Mouse (Mus musculus) megakaryocyte, embryonic 14.5 days (primary cell): ENCODE data around the gene Polr2a. TPM values are rescaled to one million over a fixed set of nuclear protein-coding genes. Genes with fewer than 3 reads are reported as not detected.

Experiments
- H3K27me3 ChIP-seq: replicated peaks from 2 replicates; pipeline ENCODE3; 2012; ENCODE audit warnings: inconsistent platforms
- H3K36me3 ChIP-seq: replicated peaks from 2 replicates; pipeline ENCODE3; 2012; ENCODE audit warnings: low read length, inconsistent platforms, mixed read lengths
- H3K4me1 ChIP-seq: 2 replicates; pipeline ENCODE4 v1.6.1; 2012; ENCODE audit warnings: inconsistent platforms
- H3K4me3 ChIP-seq: replicated peaks from 2 replicates; pipeline ENCODE3; 2012; ENCODE audit warnings: moderate library complexity, mild to moderate bottlenecking, inconsistent platforms
- H3K9me3 ChIP-seq: 2 replicates; pipeline ENCODE4 v1.6.1; 2012; ENCODE audit warnings: inconsistent platforms
- FLI1 ChIP-seq: IDR thresholded peaks from 2 replicates; pipeline ENCODE4 v1.6.1; 2012; ENCODE audit warnings: low read length, inconsistent platforms, mixed read lengths
- GATA1 ChIP-seq: IDR thresholded peaks from 3 replicates; pipeline ENCODE4 v1.6.1; 2012; ENCODE audit warnings: mixed read lengths, low read length, inconsistent platforms, borderline replicate concordance
- polyA plus RNA-seq: library from polyadenylated mRNA; stranded (reverse); fragments of >175 nt; gene quantifications from 2 replicates; pipeline ENCODE4 v1.2.3, GENCODE M21; 2012; ENCODE audit warnings: low replicate concordance; ENCODE audit not compliant: insufficient read depth

Polr2a gene
- polyA plus RNA-seq: 36.5 and 129 TPM in 2 replicates

DNA sequence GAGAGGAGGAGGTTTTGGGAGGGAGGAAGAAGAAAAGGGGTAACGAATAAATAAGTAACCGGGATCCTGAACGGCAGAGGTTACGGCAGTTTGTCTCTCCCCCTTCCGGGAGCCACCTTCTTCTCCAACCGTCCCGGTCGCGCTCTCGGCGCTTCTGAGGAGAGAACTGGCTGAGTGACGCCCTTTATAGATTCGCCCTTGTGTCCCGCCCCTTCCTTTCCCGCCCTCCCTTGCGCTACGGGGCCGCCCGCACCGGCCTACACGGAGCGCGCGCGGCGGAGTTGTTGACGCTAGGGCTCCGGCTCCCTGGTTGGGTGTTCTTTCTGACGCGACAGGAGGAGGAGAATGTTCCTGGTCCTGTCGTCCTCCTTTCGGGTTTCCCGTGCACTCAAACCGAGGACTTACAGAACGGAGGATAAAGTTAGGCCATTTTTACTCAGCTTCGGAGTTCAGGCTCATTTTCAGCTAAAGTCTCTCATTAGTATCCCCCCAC, at the start of gene Polr2a:
Gene Polr2a (minus strand): TSS at position 160 of the 493 bp plus-strand sequence.
- peaks cover 52% of the 10 kb centered on the region for H3K4me1 ChIP-seq
- peak within 1 kb of the TSS; percentile 94 for H3K4me3 ChIP-seq
- H3K27me3 ChIP-seq: no peaks in the 10 kb centered on the region
- no peaks in the 10 kb centered on the region for H3K36me3 ChIP-seq
- no peaks in the 10 kb centered on the region for H3K9me3 ChIP-seq
- peak; percentile 20; the same call in 1 of the 2 replicates for TF ChIP-seq FLI1
- TF ChIP-seq GATA1: no peak

DNA sequence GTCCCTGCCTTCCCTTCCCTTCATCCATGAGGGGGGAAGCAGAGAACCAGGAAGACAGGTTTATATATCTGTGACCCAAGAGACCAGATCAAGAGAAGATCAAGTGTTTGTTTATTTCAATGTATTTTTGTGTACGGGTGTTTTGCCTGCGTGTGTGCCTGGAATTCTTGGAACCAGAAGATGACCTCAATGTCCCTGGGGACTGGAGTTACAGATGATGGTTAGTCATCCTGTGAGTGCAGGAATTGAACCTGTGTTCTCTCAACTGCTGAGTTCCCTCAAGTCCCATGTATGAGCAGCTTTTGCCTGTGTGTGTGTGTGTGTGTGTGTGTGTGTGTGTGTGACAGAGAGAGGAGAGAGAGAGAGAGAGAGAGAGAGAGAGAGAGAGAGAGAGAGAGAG, 49.2 kb upstream of the Polr2a start:
- H3K9me3 ChIP-seq: peaks cover 7% of the 10 kb centered on the region
- H3K36me3 ChIP-seq: no peaks in the 10 kb centered on the region
- H3K4me3 ChIP-seq: no peak overlapping the region
- peaks cover 69% of the 10 kb centered on the region for H3K27me3 ChIP-seq
- peaks cover 21% of the 10 kb centered on the region for H3K4me1 ChIP-seq
- no peak for TF ChIP-seq GATA1
- no peak for TF ChIP-seq FLI1

DNA sequence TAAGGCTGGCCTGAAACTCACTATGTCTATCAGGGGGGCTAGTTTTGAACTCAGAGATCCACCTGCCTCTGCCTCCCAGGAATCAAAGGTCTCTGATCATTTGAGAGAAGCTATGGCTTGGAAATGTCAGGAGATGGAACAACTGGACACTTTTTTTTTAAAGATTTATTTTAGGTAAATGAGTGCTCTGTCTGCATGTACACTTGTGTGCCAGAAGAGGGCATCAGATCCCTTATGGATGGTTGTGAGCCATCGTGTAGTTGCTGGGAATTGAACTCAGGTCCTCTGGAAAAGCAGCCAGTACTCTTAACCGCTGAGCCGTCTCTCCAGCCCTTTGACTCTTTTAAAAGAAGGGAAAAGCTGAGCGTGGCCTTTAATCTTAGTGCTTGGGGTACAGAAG, 47.9 kb upstream of the Polr2a start:
- H3K4me3 ChIP-seq: no peak overlapping the region
- no peaks in the 10 kb centered on the region for H3K36me3 ChIP-seq
- H3K9me3 ChIP-seq: peaks cover 7% of the 10 kb centered on the region
- H3K27me3 ChIP-seq: peaks cover 78% of the 10 kb centered on the region
- H3K4me1 ChIP-seq: peaks cover 34% of the 10 kb centered on the region
- TF ChIP-seq FLI1 (no peak), GATA1 (no peak)

DNA sequence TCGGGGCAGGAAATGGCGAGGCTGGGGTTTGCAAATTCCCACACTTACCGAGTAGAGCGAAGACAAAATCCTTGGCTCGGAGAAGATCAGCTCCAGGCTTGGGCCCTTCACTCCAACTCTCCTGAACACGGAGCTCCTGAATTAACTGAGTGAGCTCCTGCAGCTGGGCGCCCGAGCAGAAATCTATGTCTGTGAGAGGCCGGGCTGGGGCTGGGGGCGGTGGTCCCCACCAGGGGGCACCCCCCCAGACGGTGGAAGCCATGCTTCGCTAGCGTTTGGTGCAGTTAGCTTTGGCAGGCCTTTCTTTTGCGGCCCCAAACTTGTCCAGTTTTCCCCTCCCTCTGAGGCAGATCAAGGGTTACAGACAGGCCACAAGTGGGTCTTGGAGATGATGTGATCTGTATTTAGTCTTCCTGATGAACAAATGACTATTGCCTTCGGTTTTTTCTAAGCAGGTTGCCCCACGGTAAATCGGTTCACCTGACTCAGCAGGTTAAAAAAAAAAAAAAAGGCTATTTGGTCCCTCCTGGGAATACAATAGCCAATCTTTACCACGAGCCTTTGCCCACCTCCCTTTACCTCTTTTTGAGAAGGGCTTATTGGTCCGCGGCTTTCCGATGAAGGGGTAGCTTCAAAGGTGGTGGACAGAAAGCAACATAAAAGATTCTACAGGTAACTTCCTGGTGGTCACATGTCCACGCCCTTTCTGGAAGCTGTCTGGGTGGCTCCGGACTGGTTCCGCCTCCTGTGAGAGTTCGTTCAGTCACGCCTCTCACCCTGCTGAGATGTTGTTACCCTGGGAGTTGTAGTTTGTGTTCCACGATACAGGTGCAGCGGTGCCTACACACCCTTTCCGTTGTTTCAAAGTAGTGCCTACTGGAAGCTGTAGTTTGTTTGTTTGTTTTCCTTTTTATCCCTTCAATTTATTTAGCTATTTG, 46.8 kb upstream of the Polr2a start, which contains the start of gene Tmem102:
Gene Tmem102 (minus strand): TSS at position 653 of the 938 bp plus-strand sequence.
- Histone ChIP-seq H3K36me3 (no peaks in the 10 kb centered on the region), H3K27me3 (peaks cover 78% of the 10 kb centered on the region), H3K9me3 (peaks cover 2% of the 10 kb centered on the region), H3K4me3 (no peak within 1 kb of the TSS), H3K4me1 (peaks cover 45% of the 10 kb centered on the region)
- no peak for TF ChIP-seq GATA1
- no peak for TF ChIP-seq FLI1

DNA sequence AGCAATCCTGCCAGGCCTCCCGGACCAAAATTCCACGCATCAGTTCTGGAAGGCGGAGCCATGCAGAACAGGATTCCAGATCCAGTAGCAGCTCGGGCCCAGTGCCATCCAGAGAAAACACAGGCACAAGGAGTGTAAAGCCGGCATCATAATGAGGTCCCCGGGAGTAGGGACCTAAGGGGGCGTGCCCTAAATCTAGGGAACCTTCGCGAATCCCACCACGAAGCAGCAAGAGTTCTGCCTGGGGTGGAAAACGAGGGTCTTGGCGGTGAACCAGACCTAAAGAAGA, 46.2 kb upstream of the Polr2a start:
- Histone ChIP-seq H3K27me3 (peaks cover 83% of the 10 kb centered on the region), H3K4me3 (no peak overlapping the region), H3K9me3 (peaks cover 2% of the 10 kb centered on the region; the same call in 1 of the 2 replicates), H3K4me1 (peaks cover 51% of the 10 kb centered on the region), H3K36me3 (no peaks in the 10 kb centered on the region)
- TF ChIP-seq GATA1 (no peak), FLI1 (no peak)

DNA sequence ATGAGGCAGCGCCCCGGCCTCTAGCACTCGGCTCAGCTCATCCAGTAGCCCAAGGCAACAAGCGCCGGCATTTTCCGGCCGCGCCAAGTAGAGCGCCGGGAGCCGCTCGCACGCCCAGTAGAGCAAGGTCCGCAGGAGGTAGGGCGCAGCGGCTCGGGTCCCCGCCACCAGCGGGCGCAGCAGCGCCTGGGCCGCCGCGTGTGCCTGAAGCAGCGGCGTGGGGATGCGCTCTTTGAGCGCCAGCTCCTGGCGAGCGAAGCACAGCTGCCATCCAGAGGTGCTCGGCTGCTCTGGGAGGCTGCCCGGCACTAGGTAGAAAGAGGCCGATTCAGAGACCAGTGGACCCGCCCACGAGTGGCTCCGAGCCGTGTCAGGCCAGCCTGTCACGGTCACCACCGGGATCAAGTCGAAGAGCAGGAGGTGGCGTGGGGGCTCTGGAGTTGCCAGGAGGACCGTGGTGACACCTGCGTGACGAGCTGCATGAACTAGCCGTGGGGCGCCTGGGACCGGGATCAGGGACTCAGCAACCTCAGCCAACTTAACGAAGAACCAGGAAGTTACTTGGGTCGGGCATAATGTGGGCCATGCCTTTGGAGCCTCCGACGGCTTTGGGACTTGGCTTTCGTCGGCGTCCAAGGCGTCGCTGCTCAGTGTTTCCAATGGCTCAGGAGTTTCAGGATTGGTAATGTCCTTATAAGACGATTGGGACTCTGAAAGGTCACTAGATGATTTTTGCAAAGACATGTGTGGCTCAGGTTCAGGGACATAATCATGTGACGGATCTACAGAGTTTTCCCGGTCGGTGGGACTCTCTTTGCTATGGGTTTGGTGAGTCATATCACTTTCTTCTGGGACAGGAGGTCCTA, 45.6 kb upstream of the Polr2a start:
- peaks cover 2% of the 10 kb centered on the region; the same call in 1 of the 2 replicates for H3K9me3 ChIP-seq
- TF ChIP-seq GATA1: no peak
- no peak for TF ChIP-seq FLI1
- peaks cover 84% of the 10 kb centered on the region for H3K27me3 ChIP-seq
- no peaks in the 10 kb centered on the region for H3K36me3 ChIP-seq
- peak overlapping the region; percentile 90 for H3K4me3 ChIP-seq
- H3K4me1 ChIP-seq: peaks cover 56% of the 10 kb centered on the region

DNA sequence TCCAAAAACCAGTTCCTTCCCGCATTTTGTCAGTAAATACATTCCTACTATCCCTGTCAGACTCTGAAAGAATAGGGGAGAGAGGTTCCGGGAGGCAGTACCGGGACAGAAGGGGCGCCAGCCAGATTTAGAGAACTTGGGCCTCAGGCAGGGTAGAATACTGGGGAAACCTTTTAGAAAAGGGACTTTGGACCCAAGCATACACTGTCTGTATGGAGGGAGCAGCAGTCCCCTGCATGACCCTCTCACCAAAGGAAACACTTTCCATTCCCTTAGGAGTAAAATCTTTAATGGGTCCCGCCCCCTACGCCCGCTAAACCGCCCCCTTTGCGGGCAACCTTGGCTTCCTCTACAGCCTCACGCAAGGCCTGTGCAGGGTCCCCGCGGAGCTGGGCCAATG, 44.9 kb upstream of the Polr2a start:
- no peaks in the 10 kb centered on the region for H3K36me3 ChIP-seq
- H3K4me3 ChIP-seq: peak overlapping the region; percentile 90
- H3K4me1 ChIP-seq: peaks cover 57% of the 10 kb centered on the region
- H3K27me3 ChIP-seq: peaks cover 87% of the 10 kb centered on the region
- TF ChIP-seq FLI1: no peak
- TF ChIP-seq GATA1: no peak
- peaks cover 2% of the 10 kb centered on the region; the same call in 1 of the 2 replicates for H3K9me3 ChIP-seq

DNA sequence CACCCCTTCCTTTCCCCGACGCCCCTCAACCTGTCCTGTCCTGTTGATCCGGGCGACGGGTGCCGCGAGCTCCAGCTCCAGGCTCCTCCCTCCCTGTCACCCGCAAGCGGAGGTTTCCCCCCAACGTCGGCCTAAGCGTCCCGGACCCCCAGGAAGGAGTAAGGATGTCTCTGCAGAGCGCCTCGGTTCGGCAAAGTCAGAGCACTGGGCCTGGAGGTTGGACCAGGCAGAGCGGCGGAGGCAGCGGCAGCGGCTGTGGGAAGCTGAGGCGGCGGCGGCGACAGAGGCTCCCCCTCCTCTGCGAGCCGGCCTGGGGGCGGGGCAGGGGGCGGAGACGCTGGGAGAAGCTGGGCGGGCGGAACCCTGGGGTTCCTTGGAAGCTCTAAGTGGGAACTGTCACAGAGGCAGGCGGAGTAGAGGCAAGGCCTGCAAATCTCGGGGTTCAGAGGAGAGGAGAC, 44.2 kb upstream of the Polr2a start:
- no peaks in the 10 kb centered on the region for H3K36me3 ChIP-seq
- peak overlapping the region; percentile 90 for H3K4me3 ChIP-seq
- peaks cover 62% of the 10 kb centered on the region for H3K4me1 ChIP-seq
- peaks cover 2% of the 10 kb centered on the region; the same call in 1 of the 2 replicates for H3K9me3 ChIP-seq
- H3K27me3 ChIP-seq: peaks cover 91% of the 10 kb centered on the region
- TF ChIP-seq FLI1 (no peak), GATA1 (no peak)

DNA sequence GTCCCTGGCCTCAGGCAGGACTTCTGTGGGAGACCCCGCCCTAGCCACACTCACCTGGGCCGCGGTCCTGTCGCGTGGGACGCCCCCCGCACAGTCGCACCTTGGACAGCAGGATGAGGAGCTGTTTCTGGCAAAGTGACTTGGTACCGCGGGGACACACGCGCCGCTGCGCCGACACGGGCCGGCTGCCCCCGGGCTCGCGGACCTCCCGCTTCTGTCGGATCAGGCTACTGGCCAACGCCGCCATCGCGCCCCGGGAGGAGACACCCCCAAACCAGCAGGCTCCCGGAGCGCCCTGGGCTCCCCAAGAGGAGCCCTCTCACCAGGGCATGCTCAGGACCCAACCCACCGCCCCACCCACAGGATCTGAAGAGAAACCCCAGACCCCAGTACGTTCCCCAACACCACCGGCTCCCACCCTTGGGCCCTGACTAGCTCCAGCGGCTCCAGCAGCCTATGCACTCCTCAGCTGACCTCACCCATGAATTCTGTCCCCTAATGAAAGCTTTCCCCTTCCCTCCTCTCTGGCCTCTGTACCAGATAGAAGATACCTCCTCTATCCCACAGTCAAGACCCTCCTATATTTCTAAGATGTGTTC, 43.0 kb upstream of the Polr2a start, which contains the start of gene Fgf11:
Gene Fgf11 (minus strand): TSS at position 479 of the 599 bp plus-strand sequence.
- peak within 1 kb of the TSS; percentile 90 for H3K4me3 ChIP-seq
- peaks cover 65% of the 10 kb centered on the region for H3K4me1 ChIP-seq
- H3K36me3 ChIP-seq: no peaks in the 10 kb centered on the region
- peaks cover 92% of the 10 kb centered on the region for H3K27me3 ChIP-seq
- TF ChIP-seq FLI1 (no peak), GATA1 (no peak)
- H3K9me3 ChIP-seq: peaks cover under 1% of the 10 kb centered on the region; the same call in 1 of the 2 replicates
